Mouse (Mus musculus) CD4-positive, CD25-positive, alpha-beta regulatory T cell, adult 9 weeks (primary cell): ENCODE data around the gene Tbx5. TPM values are rescaled to one million over a fixed set of nuclear protein-coding genes. Genes with fewer than 3 reads are reported as not detected.

Experiments
- polyA plus RNA-seq: library from polyadenylated mRNA; unstranded; fragments of 100-300 nt; shearing (Covaris generic); gene quantifications from one replicate; pipeline ENCODE4 v1.2.1, GENCODE M21; 2017

The Tbx5 gene
- not detected for polyA plus RNA-seq

DNA sequence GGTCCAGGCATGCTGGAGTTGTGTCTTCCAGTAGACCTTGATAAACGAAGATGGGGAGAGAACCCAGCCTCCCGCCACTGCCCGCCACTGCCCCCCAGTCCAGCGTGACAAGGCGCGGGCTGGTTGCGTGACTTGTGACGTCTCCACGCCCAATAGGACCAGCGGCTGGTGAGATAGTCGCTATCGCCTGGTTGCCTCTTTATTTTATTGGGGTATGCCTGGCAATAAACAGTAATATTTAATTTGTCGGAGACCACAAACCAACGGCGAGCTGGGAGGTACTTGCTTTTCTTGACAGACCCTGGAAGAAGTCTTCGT, at the start of gene Tbx5:
Gene Tbx5, plus strand, starts transcription at position 190 of the 318 bp plus-strand sequence.

Other genes starting within 250 kb of the Tbx5 start
- gene Tbx3, start 162.0 kb upstream of the Tbx5 start, polyA plus RNA-seq, result not detected